Mouse (Mus musculus) skeletal muscle tissue, adult 2 months (tissue): Measurements from ENCODE around the gene Zfp189.
"Not testable (repeated sequence)": the region's sequence is repeated elsewhere in the genome, so short reads cannot be mapped to it uniquely, and the experiment has no call there.

Source experiments
- DNase-seq: peaks from one replicate; pipeline ENCODE4 v3.0.0-alpha.2; 2012; ENCODE audit warnings: low read depth, low spot score

The Zfp189 gene

GRCm38 (mm10) chr4:49520572-49521340, at the start of gene Zfp189, which contains the start of gene Mrpl50:
Zfp189 (plus strand) TSS chr4:49521176.
Mrpl50 (minus strand) TSS chr4:49521093.
- DNase-seq: peak; percentile 96

GRCm38 (mm10) chr4:49473435-49474100, 47.4 kb upstream of the Zfp189 start, which contains the start of gene Acnat1:
Acnat1 (minus strand) TSS chr4:49473912.
- no peak for DNase-seq

DNA sequence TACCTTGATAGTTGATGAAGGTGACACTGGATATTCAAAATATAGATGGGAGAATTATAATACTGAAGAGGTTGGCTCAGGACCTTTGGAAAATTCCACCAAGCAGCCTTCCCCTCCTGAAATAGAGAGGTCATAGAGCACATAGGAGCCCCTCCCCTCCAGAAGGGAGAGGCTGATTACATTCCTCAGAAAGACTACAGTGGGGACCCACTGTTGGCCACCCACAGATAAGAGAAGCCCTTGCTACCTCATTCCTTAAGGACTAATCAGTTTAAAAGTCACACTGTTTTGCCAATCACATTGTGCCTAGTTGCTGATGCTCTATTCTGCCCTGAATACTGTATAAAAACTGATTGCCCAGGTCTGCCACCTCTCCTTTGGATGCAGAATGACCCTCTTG, 46.4 kb upstream of the Zfp189 start:
- no peak for DNase-seq

DNA sequence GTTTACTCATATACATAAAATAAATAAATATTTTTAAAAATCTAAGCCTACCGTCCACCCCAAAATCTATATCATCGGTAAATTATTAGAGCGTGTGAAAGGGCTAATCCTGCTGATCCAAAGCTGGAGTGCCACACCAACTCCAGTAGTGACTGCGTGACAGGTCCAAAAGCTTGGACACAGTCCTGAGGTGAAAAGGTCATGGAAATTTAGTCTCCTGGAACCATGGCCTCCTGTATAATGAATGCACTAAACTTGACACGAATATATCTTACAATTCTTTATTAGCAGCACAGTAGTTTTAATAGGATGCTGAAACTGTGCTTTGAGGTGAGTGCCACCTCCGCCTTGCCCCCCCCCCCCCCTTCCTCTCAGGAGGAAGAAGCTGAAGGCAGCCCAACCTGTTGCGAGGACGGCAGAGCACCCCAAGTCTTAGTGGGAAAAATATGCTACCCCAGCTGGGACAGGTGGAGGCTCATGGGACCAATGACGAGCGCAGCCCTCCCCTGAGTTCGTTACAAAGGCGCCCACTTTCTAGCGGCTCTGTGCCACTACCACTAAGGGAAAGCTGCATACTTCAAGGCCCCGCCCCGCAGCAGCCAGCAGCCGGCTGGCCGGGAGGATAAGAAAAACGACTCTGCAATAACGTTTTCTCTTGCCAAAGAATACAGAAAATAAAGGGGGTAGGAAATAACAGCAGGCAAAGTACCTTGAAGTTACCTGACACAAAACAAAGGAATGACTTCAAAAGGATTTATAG, 42.7 kb upstream of the Zfp189 start:
- DNase-seq: no peak

DNA sequence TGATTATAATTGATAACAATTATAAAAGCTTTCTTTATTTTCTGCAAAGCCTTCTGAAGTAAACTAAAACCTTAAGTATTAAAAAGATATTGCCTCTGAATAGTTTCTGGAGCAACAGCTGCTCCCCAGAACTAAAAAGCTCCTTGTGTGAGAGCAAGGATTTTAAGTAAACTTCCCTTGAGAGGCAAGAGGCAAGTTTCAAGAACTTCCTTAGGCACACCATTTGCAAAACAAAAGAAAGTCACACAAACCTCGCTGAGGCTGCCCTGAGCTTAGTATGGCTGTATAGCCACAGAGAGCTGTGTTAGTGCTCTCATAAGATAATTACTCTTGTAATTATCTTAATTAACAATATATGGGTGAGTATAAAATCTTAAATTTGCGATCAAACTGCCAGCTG, 41.9 kb upstream of the Zfp189 start:
- not testable (repeated sequence) for DNase-seq

DNA sequence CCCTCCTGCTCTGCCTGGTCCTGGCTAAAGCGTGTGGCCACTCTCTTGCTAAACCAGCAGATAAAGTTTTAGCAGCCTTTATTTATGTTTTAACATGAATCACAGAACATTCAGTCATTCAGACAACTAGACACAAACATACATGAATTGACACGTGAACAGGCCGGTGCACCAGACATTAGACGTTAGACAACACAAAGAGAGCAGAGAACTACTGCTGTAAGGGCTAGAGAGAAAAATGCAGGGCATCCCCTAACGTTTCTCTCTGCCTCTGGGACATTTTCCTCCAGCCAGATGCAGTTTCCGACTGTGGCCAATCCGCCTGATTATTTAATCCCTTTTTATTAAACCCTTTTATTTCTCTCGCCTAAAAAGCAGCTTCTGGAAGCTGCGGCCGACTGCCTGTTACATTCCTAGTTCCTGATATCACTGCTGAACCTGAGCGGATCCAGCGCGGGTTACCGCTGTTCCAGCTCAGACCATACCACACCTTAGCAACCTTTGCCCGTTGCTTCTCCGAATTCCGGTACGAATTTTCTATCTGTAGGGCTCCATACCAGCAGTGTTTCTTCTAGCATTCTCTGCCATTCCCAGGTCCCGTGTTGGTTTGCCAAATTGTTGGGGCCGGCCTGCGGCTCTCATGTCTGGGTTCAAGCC, 40.7 kb upstream of the Zfp189 start:
- DNase-seq: no peak

DNA sequence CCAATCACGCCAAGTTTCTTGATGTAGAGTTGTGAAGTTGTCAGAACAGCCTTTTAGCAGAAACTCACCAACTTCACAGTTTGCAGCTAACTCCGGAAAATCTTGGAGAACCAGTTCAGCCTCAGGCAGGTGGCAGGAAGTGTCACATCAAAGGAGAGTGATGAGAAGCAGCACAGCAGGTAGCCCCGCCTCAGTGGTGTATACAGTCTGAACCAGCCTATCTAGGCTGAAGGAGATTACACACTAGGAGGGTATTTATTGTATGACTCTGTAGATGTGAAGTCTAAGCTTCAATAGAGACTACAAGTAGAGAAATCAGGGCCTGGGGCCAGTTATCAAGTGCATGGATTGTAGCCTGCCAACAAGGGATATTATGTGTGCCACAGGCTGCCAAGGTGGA, 40.1 kb upstream of the Zfp189 start:
- DNase-seq: no peak

DNA sequence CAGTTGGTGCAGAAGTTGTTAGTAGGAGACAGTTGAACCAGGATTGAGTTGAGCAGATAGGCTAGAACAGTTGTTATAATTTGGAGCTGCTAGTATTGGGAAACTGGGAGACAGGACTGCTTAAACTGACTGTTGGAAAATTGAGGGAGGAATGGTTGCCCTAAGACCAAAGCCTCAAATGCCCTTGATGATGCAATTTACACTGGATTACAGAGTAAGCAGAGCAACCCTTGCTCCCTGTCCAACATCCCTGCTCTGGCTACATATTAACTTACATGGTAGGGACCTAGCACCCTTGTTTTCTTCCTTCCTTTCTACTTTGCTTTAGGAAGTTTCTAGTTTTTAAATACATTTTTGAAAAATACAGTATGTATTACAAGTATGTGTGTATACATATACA, 35.5 kb upstream of the Zfp189 start:
- no peak for DNase-seq

DNA sequence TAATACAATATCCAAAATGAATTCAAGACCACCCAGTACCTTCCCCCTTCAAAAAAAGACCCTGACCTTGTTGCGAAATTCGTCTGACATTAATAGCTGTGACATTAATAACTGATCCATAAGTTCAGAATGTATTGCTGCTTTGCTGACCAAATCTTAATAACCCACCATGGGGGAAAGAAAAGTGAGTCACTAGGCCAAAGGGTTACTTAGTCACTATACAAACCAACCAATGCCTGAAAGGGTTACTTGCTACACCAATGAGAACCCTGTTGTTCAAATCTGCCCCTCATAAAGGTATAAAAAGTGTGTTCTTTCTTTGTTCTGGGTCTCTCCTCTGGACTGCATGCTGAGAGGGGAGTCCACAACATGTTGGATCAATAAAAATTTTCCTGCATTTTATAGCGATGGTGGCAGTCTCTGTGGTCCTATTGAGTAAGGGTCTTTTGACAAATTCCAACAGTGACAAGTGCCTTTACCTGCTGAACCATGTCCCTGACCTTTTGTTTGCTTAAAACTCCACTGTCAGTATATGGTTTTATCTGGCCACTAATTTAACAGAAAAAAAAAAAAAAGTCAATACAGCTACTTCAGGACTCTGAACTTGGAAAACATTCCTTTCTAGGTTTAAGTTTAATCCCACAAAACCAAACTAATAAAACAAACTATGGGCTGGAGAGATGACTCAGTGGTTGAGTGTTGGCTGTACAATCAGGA, 34.9 kb upstream of the Zfp189 start:
- DNase-seq: not testable (repeated sequence)

GRCm38 (mm10) chr4:49503563-49503962, 17.4 kb upstream of the Zfp189 start:
- no peak for DNase-seq

DNA sequence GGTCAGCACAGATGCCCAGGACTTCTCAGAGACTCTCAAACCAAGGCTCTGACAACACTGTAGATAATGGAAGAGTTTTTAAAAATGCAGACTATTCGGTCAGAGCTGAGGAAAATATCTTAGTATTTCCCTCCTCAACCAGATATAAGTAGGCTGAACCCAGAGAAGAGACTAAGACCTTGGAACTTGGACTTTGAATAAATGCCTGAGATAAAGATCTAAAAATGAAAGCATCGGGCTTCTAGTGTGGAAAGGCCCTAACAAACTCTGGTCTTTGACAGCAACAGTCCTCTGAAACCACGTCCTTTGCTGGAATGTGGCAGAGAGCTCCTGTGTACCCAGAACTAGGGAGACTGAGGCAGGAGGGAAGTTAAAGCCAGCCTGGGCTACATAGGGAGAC, 14.6 kb upstream of the Zfp189 start, which contains the start of gene Baat:
Gene Baat, minus strand, starts transcription at position 172 of the 400 bp plus-strand sequence.
- no peak for DNase-seq

GRCm38 (mm10) chr4:49509183-49509582, 11.8 kb upstream of the Zfp189 start:
- DNase-seq: no peak

- not testable (repeated sequence) for DNase-seq
These were observed 10.6 kb upstream of the Zfp189 start for GRCm38 (mm10) chr4:49510236-49510835.

- no peak for DNase-seq
These were observed 8.3 kb upstream of the Zfp189 start for GRCm38 (mm10) chr4:49512636-49513035.

- DNase-seq: no peak
These were observed 6.5 kb upstream of the Zfp189 start for GRCm38 (mm10) chr4:49514441-49514840.

DNA sequence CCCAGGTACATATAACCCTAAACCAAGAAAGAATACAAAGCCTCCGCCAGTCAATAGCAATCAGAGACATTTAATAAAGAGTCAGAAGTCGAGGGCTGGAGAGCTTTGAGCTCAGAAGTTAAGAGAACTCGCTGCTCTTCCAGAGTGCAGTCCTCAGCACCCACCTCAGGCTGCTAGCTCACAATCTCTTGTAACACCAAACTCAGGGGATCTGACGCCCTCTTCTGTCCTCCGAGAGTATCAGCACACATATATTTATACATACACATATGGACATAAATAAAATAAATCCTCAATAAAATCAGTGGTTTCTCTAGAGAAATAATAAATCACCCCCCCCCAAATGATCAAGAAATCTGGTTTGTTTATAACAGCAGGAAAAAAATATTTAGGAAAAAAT, 1.5 kb upstream of the Zfp189 start:
- DNase-seq: no peak

DNA sequence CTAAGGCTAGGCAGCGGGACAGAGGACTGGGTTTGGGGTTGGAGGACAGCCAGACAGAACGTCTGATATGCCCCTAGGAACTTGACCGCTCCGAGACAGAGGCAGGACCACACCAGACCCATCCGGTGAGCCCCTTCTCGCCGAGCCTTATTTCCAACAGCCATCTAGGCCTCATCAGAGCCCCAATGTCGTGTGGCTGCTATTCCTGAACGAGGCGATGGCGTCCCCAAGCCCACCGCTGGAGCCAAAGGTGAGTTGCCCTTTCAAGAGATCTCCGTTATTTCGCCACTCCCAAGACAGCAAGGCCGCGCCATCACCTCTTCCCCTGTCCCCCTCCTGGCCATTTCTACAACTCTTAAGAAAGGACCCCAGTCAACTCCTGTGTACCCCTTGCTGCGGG, 370 bp downstream of the Zfp189 start:
- DNase-seq: no peak

DNA sequence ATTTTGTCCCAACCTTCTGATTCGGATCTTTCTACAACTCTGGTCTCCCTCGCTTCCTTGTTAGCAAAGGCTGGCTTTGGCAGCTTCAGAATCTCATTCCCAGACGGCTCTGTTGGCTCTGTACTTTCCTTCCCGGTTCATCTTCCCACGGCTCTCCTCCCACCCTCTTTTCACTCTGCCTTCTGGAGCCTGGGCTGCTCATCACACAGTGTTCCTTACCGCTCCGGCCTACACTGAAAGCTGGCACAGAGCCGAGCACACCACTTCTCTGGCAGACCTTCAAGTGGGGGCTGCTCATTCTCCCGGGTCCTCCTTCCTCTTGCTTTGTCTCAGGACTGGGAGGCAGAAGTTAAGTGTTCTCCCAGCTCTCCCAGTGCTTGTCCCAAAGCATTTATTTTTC, 1.6 kb downstream of the Zfp189 start:
- DNase-seq: no peak

GRCm38 (mm10) chr4:49535036-49535435, 14.1 kb downstream of the Zfp189 start:
- no peak for DNase-seq

GRCm38 (mm10) chr4:49535675-49536294, 14.8 kb downstream of the Zfp189 start:
- no peak for DNase-seq
